Mouse (Mus musculus) midbrain, embryonic 11.5 days (tissue): ENCODE results near the gene Nrtn. TPM values are rescaled to one million over a fixed set of nuclear protein-coding genes. Genes with fewer than 3 reads are reported as not detected.
A peak's percentile ranks its signal among the peaks of the same experiment; 100 is the strongest.

Source experiments
- ATAC-seq: fragments of 200-750 bp; cut with Nextera tagmentation; 2 replicates; pipeline ENCODE4 v1.8.0; 2017; ENCODE audit warnings: moderate TSS enrichment, moderate library complexity; ENCODE audit not compliant: low FRiP score
- DNase-seq: peaks from one replicate; pipeline ENCODE4 v3.0.0; 2015; ENCODE audit warnings: low spot score; ENCODE audit errors: missing footprints
- H3K27ac ChIP-seq: fragments of 300-500 bp; sonication (generic); 2 replicates; pipeline ENCODE4 v1.5.1; 2014; ENCODE audit warnings: low read depth, low read length
- H3K27me3 ChIP-seq: fragments of 300-500 bp; sonication (generic); 2 replicates; pipeline ENCODE4 v1.6.1; 2014; ENCODE audit warnings: mild to moderate bottlenecking, low read length, moderate library complexity, mixed read lengths; ENCODE audit not compliant: control insufficient read depth, insufficient read depth
- H3K36me3 ChIP-seq: fragments of 300-500 bp; sonication (generic); 2 replicates; pipeline ENCODE4 v1.6.1; 2014; ENCODE audit warnings: mild to moderate bottlenecking, low read length, moderate library complexity, mixed read lengths; ENCODE audit not compliant: control insufficient read depth, insufficient read depth
- H3K4me1 ChIP-seq: fragments of 300-500 bp; sonication (generic); 2 replicates; pipeline ENCODE4 v1.6.1; 2014; ENCODE audit warnings: low read length; ENCODE audit not compliant: control insufficient read depth, insufficient read depth
- H3K4me2 ChIP-seq: fragments of 300-500 bp; sonication (generic); 2 replicates; pipeline ENCODE4 v1.6.1; 2014; ENCODE audit warnings: mild to moderate bottlenecking, moderate library complexity
- H3K4me3 ChIP-seq: fragments of 300-500 bp; sonication (generic); 2 replicates; pipeline ENCODE4 v1.5.1; 2014; ENCODE audit warnings: low read depth, low read length
- H3K9ac ChIP-seq: fragments of 300-500 bp; sonication (generic); 2 replicates; pipeline ENCODE4 v1.6.1; 2014; ENCODE audit warnings: low read length
- H3K9me3 ChIP-seq: fragments of 300-500 bp; sonication (generic); 2 replicates; pipeline ENCODE4 v1.6.1; 2016; ENCODE audit warnings: low read length; ENCODE audit not compliant: control insufficient read depth
- WGBS: fragments of 180-500 bp; shearing (Covaris S2); extraction: QIAGEN DNeasy Blood & Tissue Kit; methylation state at CpG from one replicate; pipeline ENCODE4 v1.1.7; 2014; 5-methylcytosine and 5-hydroxymethylcytosine counted together
- polyA plus RNA-seq: library from polyadenylated mRNA; unstranded; fragments of >200 nt; fragmentation: Nextera tagmentation; extraction: Ambion mirVana; gene quantifications from 2 replicates; pipeline ENCODE4 v1.2.1, GENCODE M21; 2014

The Nrtn gene
- polyA plus RNA-seq, 1 experiment from 2014 or later, result 9.1 TPM

DNA sequence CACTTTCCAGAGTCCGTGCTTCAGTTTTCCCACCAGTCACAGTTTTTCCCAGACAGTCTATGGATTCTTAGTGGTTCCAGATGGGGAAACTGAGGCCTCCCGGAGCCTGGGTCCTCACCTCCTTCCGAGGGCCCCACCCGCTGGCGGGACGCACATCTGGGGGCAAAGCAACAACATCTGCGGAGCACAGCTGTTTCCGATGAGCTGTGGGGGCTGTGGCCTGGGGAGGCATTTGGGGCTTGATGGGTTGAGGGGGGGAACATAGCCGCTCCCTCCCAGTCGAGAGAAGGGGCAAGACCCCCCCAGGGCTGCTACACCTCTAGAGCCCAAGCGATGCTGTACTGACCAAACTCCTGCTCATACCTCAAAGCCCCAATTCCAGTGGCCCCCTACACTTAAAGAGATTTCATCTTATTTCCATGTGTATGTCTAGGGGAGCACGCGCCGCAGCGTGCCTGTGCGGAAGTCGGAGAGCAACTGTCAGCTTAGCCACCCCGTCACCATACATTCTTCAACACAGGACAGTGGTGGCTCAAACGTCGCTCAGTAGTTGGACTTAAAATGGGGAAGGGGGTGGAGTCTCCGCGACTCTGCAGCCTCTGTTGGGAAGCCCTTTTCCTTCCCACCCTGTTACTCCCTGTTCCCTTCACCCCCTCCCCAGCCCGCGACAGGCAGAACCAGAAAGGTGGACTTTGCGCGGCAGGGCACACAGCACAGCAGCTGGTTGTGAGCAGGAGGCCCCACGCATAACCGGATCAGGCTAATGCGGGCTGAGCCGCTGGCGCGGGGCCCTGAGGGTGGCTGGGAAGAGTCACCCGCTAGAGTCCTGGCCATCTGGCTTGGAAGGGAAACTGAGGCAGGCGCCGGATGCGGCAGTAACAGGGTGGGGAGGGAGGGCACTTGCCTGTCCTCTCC is 2.8 kb downstream of the Nrtn start:
- ATAC-seq (no peak), DNase-seq (peak; percentile 89)
- Histone ChIP-seq H3K9ac (no peak overlapping the region), H3K4me2 (no peak overlapping the region), H3K4me3 (no peak overlapping the region), H3K27me3 (peaks cover 67% of the 10 kb centered on the region), H3K9me3 (no peaks in the 10 kb centered on the region), H3K36me3 (no peaks in the 10 kb centered on the region), H3K27ac (no peak overlapping the region), H3K4me1 (peaks cover 14% of the 10 kb centered on the region)
- WGBS, result 13% methylated on average over 36 of the region's 36 CpGs

GRCm38 (mm10) chr17:56753452-56753851 is 3.9 kb downstream of the Nrtn start:
- Histone ChIP-seq H3K4me3 (no peak overlapping the region), H3K36me3 (no peaks in the 10 kb centered on the region), H3K27me3 (peaks cover 67% of the 10 kb centered on the region), H3K27ac (no peak overlapping the region), H3K4me1 (peaks cover 14% of the 10 kb centered on the region), H3K9me3 (no peaks in the 10 kb centered on the region), H3K4me2 (no peak overlapping the region), H3K9ac (no peak overlapping the region)
- DNase-seq, result no peak
- ATAC-seq, result no peak
- WGBS, result 22% methylated on average over 15 of the region's 15 CpGs

GRCm38 (mm10) chr17:56751404-56752072 is 5.8 kb downstream of the Nrtn start:
- H3K4me1 ChIP-seq, result no peaks in the 10 kb centered on the region
- no peaks in the 10 kb centered on the region for H3K9me3 ChIP-seq
- peak overlapping the region; percentile 8; the same call in 1 of the 2 replicates for H3K4me3 ChIP-seq
- no peaks in the 10 kb centered on the region for H3K36me3 ChIP-seq
- ATAC-seq (peak; percentile 68), DNase-seq (peak; percentile 93)
- peak overlapping the region; percentile 33 for H3K4me2 ChIP-seq
- H3K9ac ChIP-seq, result 0 out of 2 replicates have a peak overlapping the region, but pooled peaks have one; percentile 9
- WGBS, result 20% methylated on average over 71 of the region's 71 CpGs
- H3K27me3 ChIP-seq, result peaks cover 54% of the 10 kb centered on the region
- no peak overlapping the region for H3K27ac ChIP-seq

GRCm38 (mm10) chr17:56744173-56744572 is 13.2 kb downstream of the Nrtn start:
- Histone ChIP-seq H3K4me3 (no peak overlapping the region), H3K4me2 (no peak overlapping the region), H3K9me3 (no peaks in the 10 kb centered on the region), H3K9ac (no peak overlapping the region), H3K36me3 (no peaks in the 10 kb centered on the region), H3K4me1 (no peaks in the 10 kb centered on the region), H3K27ac (no peak overlapping the region), H3K27me3 (no peaks in the 10 kb centered on the region)
- DNase-seq (no peak), ATAC-seq (no peak)
- WGBS, result 67% methylated on average over 5 of the region's 5 CpGs

- ATAC-seq (no peak), DNase-seq (peak; percentile 77)
- no peak overlapping the region for H3K4me2 ChIP-seq
- no peaks in the 10 kb centered on the region for H3K4me1 ChIP-seq
- no peak overlapping the region for H3K27ac ChIP-seq
- no peaks in the 10 kb centered on the region for H3K9me3 ChIP-seq
- H3K27me3 ChIP-seq, result no peaks in the 10 kb centered on the region
- 79% methylated on average over 17 of the region's 17 CpGs for WGBS
- H3K9ac ChIP-seq, result no peak overlapping the region
- H3K4me3 ChIP-seq, result no peak overlapping the region
- no peaks in the 10 kb centered on the region for H3K36me3 ChIP-seq
These were observed 16.6 kb downstream of the Nrtn start for GRCm38 (mm10) chr17:56740788-56741160.

- Histone ChIP-seq H3K9ac (no peak overlapping the region), H3K9me3 (no peaks in the 10 kb centered on the region), H3K27ac (no peak overlapping the region), H3K36me3 (no peaks in the 10 kb centered on the region), H3K4me1 (no peaks in the 10 kb centered on the region), H3K4me2 (no peak overlapping the region), H3K4me3 (no peak overlapping the region), H3K27me3 (no peaks in the 10 kb centered on the region)
- DNase-seq (peak; percentile 54), ATAC-seq (no peak)
- 85% methylated on average over 17 of the region's 17 CpGs for WGBS
These were observed 17.1 kb downstream of the Nrtn start for GRCm38 (mm10) chr17:56740118-56740787.

GRCm38 (mm10) chr17:56738221-56738620 is 19.1 kb downstream of the Nrtn start:
- Histone ChIP-seq H3K27me3 (no peaks in the 10 kb centered on the region), H3K4me3 (no peak overlapping the region), H3K36me3 (no peaks in the 10 kb centered on the region), H3K4me1 (no peaks in the 10 kb centered on the region), H3K9me3 (no peaks in the 10 kb centered on the region), H3K4me2 (no peak overlapping the region), H3K9ac (no peak overlapping the region), H3K27ac (no peak overlapping the region)
- 80% methylated on average over 10 of the region's 10 CpGs for WGBS
- ATAC-seq, result no peak
- DNase-seq, result no peak

DNA sequence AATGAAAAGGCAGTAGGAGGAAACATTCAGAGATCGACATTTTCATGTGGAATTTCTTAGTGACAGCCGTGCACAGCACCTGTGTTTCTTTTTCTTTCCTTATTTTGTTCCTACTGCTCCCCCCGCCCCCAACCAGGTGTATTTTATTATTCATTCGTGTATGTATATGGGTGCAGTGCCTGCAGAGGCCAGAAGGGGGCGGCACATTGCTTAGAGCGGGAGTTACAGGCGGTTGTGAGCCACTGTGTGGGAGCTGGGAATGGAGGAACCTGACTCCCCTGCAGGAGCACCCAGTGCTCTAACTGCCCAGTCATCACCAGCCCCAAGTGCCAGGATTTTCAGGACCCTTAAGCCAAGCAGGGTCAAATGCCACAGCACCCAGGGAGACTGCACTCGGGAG is 20.8 kb downstream of the Nrtn start:
- H3K9me3 ChIP-seq, result no peaks in the 10 kb centered on the region
- no peak overlapping the region for H3K9ac ChIP-seq
- H3K27me3 ChIP-seq, result no peaks in the 10 kb centered on the region
- no peak overlapping the region for H3K27ac ChIP-seq
- 46% methylated on average over 8 of the region's 8 CpGs for WGBS
- no peak for DNase-seq
- no peak overlapping the region for H3K4me2 ChIP-seq
- no peaks in the 10 kb centered on the region for H3K4me1 ChIP-seq
- H3K4me3 ChIP-seq, result no peak overlapping the region
- no peaks in the 10 kb centered on the region for H3K36me3 ChIP-seq
- no peak for ATAC-seq

DNA sequence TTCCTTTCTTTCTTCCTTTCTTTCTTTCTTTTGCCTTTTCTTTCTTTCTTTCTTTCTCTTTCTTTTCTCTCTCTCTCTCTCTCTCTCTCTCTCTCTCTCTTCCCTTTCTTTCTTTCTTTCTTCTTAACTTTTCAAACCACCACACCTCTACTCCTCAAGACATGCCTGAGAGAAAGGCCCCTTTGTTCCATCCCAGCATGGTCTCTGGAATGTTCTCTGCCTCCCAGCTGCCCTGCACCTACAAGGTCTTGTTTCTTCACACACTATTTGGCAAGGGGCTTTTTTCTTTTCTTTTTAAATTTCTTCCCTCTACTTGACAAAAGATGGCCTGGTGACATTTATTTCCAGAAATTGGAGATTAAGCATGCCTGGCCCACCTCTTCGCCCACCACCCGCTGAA is 27.7 kb downstream of the Nrtn start:
- WGBS, result 53% methylated on average over 2 of the region's 2 CpGs

More for the DNA sequence above, 27.7 kb downstream of the Nrtn start:
- DNase-seq (no peak), ATAC-seq (no peak)
- Histone ChIP-seq H3K4me2 (no peak overlapping the region), H3K27me3 (no peaks in the 10 kb centered on the region), H3K36me3 (no peaks in the 10 kb centered on the region), H3K4me3 (no peak overlapping the region), H3K4me1 (no peaks in the 10 kb centered on the region; the same call in 1 of the 2 replicates), H3K27ac (no peak overlapping the region), H3K9ac (no peak overlapping the region), H3K9me3 (no peaks in the 10 kb centered on the region)
